Mouse (Mus musculus): ENCODE results near the gene Gm49380.

Gene Gm49380

GRCm38 (mm10) chr9:44017846-44018245, 95.5 kb downstream of the Gm49380 start:
- DNase-seq (ENCODE audit: low spot score in 2 of 2), result no peak

Measured in frontal cortex, postnatal 14 days (tissue).